Mouse (Mus musculus) c-Kit-positive CD71-negative TER-119-negative erythroid progenitor cells, embryonic 14.5 days (primary cell): ENCODE data around the gene Iglon5.

Experiments
- DNase-seq: peaks from one replicate; pipeline ENCODE4 v3.0.0-alpha.2; 2013; ENCODE audit warnings: low read depth

The Iglon5 gene

GRCm38 (mm10) chr7:43427406-43427805 is 62.5 kb downstream of the Iglon5 start, which contains the start of gene Lim2:
Gene Lim2 (plus strand): TSS chr7:43427670.
- no peak for DNase-seq

DNA sequence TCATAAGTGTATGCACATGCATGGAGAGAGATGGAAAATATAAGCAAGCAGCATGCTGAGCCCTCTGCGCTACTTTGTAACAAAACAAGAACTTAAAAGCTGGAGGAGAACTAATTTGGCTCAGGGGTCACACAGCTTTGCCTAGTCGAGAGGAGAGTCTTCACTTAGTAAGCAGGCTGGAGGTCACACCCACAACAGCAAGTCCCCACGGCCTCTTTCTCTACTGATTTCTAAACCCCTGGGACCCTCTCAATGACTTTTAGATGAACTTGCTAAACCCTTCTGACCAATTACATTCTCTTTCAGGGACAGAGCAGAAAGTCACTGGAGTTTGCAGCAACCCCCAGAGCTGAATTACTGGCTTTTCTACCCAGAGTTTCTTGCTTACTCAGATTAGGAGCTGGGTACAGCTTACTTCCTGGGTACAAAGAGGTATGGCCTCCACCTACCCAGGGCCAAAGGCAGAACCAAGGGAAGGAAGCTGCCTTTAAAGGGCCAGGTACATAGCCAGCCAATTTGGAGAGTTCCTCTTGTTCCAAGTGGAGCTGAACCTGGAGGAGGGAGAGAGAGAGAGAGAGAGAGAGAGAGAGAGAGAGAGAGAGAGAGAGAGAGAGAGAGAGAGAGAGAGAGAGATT is 65.8 kb downstream of the Iglon5 start:
- no peak for DNase-seq

DNA sequence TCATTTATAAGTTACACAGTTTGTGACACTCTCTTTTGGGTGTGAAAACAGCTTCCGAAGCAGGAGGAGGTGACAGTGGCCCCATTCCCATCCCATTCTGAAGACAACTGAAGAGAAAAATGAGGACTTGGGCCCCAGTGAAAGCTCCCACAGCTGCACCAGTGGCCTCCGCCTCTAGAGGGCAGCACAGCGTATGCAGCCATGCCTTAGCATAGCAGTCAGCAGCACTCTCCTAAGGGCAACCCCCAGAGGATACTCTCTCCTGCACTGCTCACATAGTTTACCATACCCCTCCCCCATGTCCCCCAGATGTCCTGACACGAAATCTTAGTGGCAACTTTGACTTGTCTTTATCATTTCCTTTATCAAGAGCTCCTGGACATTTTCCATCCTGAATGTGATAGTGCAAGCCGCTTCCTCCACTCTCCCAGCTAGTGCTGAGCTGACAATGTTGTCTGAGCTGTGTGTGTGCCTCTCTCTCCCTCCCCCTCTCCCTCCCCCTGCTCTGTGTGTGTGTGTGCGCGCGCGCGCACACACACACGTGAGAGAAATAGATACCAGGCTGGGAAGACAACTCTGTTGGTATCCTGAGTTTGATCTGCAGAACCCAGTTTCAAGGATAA is 66.8 kb downstream of the Iglon5 start:
- peak; percentile 74 for DNase-seq
